1 mouse cellular context compared by ENCODE assay signal in the genomic region with DNA sequence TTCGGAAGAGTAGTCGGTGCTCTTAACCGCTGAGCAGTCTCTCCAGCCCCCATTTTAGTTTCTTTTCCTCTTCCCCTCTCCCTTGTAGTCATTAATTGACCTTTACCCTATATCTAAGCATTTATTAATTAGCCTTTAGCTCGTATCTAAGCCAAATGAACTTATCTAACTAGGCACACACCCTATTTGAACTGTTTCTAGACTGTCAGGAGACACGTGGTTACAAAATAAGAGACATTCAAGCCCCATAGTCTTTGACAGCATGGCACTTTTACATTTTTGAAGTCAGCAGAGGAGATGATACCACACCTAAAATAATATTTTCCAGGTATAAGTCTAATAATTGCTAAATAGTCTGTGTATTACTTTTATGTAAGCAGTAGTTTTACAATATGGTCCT.
TF ChIP-seq lines count a peak whose summit lies in the region.

No protein-coding gene starts in this region.

TF ChIP-seq in MEL, 35 proteins besides CTCF, POLR2A, EP300 and RAD21:
- TF ChIP-seq USF1 (IDR thresholded peaks at IDR 0.05; ENCODE audit: low read depth, low read length): peak; percentile 61
- no peak for TF ChIP-seq ZKSCAN1 (IDR thresholded peaks at IDR 0.05; ENCODE audit: low read depth, low read length)
- TF ChIP-seq MXI1 (IDR thresholded peaks at IDR 0.05; ENCODE audit: low read depth, low read length): peak; percentile 86
- no peak for TF ChIP-seq TAL1 (IDR thresholded peaks at IDR 0.05; ENCODE audit: low read length)
- TF ChIP-seq MAX (IDR thresholded peaks at IDR 0.05; ENCODE audit: low read length): peak; percentile 85
- TF ChIP-seq GATA1 (IDR thresholded peaks at IDR 0.05; ENCODE audit: low read depth, low read length): 0 out of 2 replicates have a peak, but pooled peaks have one; percentile 6
